Mouse (Mus musculus): ENCODE results near the gene Cbr2.
"Not testable (repeated sequence)": the region's sequence is repeated elsewhere in the genome, so short reads cannot be mapped to it uniquely, and the experiment has no call there.

Gene Cbr2

DNA sequence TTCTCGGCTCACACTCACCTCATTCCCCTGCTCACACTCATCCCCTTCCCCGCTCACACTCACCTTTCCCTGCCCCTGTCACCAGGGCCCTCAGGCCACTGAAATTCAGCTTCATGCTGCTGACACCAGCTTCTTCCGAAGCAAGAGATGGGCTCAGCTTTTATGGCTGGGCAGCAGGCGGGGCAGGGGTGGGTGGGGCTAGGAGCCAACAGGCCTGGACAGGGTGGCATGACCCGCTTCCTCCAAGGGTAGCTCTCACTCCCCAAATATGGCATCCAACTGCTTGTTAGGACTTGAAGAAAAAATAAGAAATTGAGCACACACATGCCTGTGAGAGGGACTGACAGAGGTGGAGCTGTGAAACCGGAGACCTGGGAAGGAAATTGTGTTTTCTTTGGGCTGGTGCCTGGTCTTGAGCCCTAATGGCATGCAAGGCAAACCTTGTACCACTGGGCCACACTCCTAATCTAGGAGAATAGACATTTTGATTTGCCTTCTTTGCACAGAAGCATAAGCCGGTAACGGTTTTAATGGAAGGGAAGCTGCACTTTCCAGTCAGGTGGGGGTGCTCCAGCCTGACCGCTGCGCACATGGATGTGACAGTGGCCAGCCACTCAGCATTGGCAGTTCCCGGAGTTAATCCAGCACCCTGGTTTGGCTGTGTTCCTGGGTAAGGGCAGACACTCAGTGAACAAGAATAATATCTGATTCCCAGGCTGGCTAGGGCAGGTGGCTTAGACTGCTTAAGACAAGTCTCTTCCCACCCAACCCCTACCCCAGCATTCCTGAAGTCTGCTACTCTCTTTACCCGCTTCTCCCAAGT is at the start of gene Cbr2:
Gene Cbr2, minus strand, starts transcription at position 257 of the 823 bp plus-strand sequence.
- DNase-seq = no peak

- DNase-seq = not testable (repeated sequence)
Observed at GRCm38 (mm10) chr11:120781361-120781760, 49.4 kb upstream of the Cbr2 start.

- DNase-seq = no peak
Observed at GRCm38 (mm10) chr11:120779876-120780275, 48.0 kb upstream of the Cbr2 start.

GRCm38 (mm10) chr11:120777123-120777522 is 45.2 kb upstream of the Cbr2 start:
- no peak for DNase-seq

GRCm38 (mm10) chr11:120775774-120776469 is 44.0 kb upstream of the Cbr2 start:
- peak; percentile 96 for DNase-seq

DNA sequence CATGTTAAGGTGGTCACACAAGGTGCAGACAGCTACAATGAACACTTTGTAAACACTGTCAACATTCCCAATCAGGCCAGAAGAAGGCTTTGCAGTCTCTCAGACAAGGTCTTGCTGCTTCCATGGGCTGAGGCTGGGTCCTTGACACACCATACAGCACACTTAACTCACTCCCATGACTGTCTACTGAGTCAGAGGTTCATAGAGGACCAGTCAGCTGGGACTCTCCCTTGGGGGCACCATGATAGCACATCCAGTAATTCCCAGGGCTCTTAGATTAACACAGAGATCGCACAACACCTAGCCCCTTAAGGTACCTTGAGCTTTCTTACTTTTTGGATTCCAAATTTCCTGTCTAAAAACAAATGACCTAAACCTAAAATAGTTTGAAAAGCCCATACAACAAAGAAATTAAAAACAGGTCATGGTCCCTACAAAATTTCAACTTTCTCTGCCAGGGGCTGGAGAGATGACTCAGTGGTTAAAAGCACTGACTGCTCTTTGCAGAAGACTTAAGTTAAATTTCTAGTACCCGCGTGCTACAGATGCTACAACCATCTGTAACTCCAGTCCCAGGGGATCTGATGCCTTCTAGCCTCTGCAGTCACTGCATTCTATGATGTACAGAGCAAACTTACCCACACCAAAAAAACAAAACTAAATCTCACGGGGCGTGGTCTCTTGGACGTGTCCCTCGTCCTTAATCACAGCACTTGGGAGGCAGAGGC is 41.7 kb upstream of the Cbr2 start:
- DNase-seq = no peak

DNA sequence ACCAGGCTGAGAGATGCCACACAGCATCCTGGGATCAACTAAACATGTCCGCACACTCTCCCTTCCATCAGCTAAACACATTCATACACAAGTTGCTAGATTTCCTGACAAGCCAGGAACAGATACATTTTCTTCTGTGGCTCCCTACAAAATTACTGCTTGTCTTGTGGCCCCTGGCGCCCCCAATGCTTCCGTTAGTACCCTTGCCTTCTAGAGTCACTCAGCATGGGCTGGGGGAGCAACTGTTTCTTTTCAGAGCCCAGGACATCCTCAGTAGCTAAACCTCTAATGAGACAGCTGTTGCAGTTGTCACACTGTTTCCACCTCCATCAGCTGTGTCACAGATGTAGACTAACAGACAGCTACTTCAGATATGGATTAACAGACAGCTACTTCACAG is 40.8 kb upstream of the Cbr2 start:
- no peak for DNase-seq

GRCm38 (mm10) chr11:120768206-120768605 is 36.3 kb upstream of the Cbr2 start:
- DNase-seq = no peak

GRCm38 (mm10) chr11:120767023-120767422 is 35.1 kb upstream of the Cbr2 start:
- not testable (repeated sequence) for DNase-seq

GRCm38 (mm10) chr11:120763121-120763999 is 31.4 kb upstream of the Cbr2 start:
- DNase-seq = not testable (repeated sequence)

- not testable (repeated sequence) for DNase-seq
Observed at GRCm38 (mm10) chr11:120762672-120763041, 30.7 kb upstream of the Cbr2 start, which contains the start of gene Hmga1b. Gene Hmga1b, plus strand, starts transcription at chr11:120762794.

DNA sequence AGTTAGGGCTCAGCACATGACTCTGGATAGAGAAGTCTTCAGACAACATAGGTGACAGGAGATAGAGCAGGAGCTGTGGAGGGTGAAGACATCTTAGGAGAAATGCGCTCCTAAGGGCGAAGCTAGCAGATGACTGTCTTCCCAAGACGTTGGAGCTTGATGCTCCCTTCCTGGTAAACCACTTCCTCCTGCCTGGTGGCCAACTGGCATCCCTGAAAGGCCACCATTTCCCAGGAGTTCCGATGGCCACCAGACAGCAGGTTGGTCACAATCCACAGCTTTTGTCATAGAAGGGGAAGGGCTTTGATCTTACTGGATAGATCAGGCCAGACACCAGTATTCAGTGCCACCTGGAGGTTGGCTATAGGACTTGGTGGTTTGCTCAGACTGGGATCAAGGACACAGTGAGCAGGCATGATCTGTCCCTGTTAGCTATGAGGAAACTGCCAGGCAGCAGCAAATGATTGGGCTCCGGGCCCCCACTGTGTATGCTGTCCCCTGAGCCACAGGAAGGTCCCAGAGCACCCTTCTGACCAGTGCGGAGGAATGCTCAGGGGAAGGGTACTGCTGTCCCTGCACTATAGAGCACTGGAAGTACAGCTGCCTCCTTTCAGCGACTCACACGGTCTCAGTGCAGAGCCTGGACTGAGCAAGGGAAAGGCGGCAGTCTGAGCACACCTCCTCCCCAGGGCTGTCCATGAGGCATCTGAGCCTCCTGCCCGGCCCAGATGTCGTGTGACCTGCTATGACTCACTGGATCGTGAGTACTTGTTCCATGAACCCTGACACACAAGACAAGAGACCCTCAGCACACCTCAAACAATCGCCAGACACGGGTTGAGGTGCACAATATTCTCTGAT is 30.1 kb upstream of the Cbr2 start:
- no peak for DNase-seq

- no peak for DNase-seq
Observed at GRCm38 (mm10) chr11:120760236-120760635, 28.3 kb upstream of the Cbr2 start.

DNA sequence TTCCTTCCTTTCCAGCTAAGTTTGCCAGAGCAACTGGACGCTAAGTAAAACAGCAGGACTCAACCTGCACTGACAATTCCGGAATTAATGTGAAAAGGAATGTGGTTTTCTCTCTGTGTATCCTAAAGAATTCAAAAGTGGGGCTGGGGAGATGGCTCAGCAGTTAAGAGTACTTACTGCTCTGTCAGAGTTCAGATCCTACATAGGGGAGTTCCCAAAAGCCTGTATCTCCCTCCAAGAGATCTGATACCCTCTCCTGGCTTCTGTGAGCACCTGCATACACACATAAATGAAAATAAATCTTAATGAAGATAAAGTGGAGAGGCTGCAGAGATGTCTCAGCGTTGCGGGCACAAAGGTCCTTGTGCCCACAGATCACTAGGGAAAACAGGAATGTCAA is 19.7 kb upstream of the Cbr2 start:
- DNase-seq = no peak

- DNase-seq = peak; percentile 71 to 74
Observed at GRCm38 (mm10) chr11:120749430-120749829, 17.5 kb upstream of the Cbr2 start.

GRCm38 (mm10) chr11:120747974-120748373 is 16.1 kb upstream of the Cbr2 start:
- DNase-seq = no peak

DNA sequence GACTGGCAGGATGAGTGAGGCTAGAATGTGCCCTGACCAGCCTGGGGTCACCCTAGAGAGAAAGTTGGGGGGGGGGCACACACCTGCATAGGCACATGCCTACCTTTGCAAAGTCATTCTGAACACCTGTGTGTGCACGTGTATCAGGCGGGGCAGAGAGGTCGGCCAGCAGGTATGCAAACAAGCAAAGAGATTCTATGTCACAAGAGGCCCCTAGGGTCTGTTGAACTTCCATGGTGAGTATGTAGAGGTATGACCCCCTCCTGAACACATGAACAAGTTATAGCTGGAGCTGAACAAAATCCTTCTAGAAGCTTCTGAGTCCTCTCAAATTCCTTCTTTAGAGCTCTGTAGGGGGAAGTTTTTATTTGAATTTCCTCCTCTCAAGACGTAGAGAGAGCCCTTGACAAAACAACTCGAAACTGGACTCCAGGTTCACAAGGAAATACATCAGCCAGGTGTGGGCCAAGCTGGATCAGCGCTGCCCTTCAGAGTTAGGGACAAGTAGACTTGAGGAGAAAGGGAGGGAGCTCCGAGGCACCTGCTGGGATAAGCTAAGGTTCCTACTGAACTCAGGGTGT is 12.3 kb upstream of the Cbr2 start:
- no peak for DNase-seq

- no peak for DNase-seq
Observed at GRCm38 (mm10) chr11:120740981-120741380, 9.1 kb upstream of the Cbr2 start.

GRCm38 (mm10) chr11:120736424-120736823 is 4.5 kb upstream of the Cbr2 start:
- no peak for DNase-seq

GRCm38 (mm10) chr11:120733521-120733920 is 1.6 kb upstream of the Cbr2 start:
- DNase-seq = no peak

GRCm38 (mm10) chr11:120731395-120731794 is 519 bp downstream of the Cbr2 start:
- no peak for DNase-seq
